Mouse (Mus musculus): ENCODE results near the gene Haao. TPM values are rescaled to one million over a fixed set of nuclear protein-coding genes. Genes with fewer than 3 reads are reported as not detected.

Gene Haao
- polyA plus RNA-seq (2012; rRNA removed) = 8.2 and 9.6 TPM in 2 replicates

GRCm38 (mm10) chr17:83847815-83848214 lies at the start of gene Haao:
Haao (minus strand) TSS chr17:83847963.
- Histone ChIP-seq H3K4me3 (replicated peaks; ENCODE audit: extremely low read depth, low read depth, low read length) (peak within 1 kb of the TSS; percentile 60), H3K4me1 (ENCODE audit: control insufficient read depth, insufficient read depth, low read length) (no peaks in the 10 kb centered on the region)
- WGBS = 62% methylated on average over 3 of the region's 3 CpGs
- no peak for DNase-seq
- no peak for TF ChIP-seq CTCF (IDR thresholded peaks at IDR 0.05; ENCODE audit: insufficient read depth, low read length)
- 0 out of 2 replicates have a peak, but pooled peaks have one; percentile 6 for TF ChIP-seq POLR2A (IDR thresholded peaks at IDR 0.05; ENCODE audit: borderline replicate concordance, extremely low read depth, low read depth, low read length)

- WGBS = 68% methylated on average over 8 of the region's 8 CpGs
- DNase-seq = no peak
- TF ChIP-seq CTCF (IDR thresholded peaks at IDR 0.05; ENCODE audit: insufficient read depth, low read length) (no peak), POLR2A (IDR thresholded peaks at IDR 0.05; ENCODE audit: borderline replicate concordance, extremely low read depth, low read depth, low read length) (no peak)
- Histone ChIP-seq H3K4me1 (ENCODE audit: control insufficient read depth, insufficient read depth, low read length) (peaks cover 3% of the 10 kb centered on the region; the same call in 1 of the 2 replicates), H3K4me3 (replicated peaks; ENCODE audit: extremely low read depth, low read depth, low read length) (no peak overlapping the region)
Observed at GRCm38 (mm10) chr17:83897361-83897799, 49.6 kb upstream of the Haao start.

GRCm38 (mm10) chr17:83896723-83897122 lies 49.0 kb upstream of the Haao start:
- 37% methylated on average over 10 of the region's 10 CpGs for WGBS
- H3K4me1 ChIP-seq (ENCODE audit: control insufficient read depth, insufficient read depth, low read length) = peaks cover 3% of the 10 kb centered on the region; the same call in 1 of the 2 replicates
- DNase-seq = no peak
- TF ChIP-seq CTCF (IDR thresholded peaks at IDR 0.05; ENCODE audit: insufficient read depth, low read length) (peak; percentile 70), POLR2A (IDR thresholded peaks at IDR 0.05; ENCODE audit: borderline replicate concordance, extremely low read depth, low read depth, low read length) (no peak)
- H3K4me3 ChIP-seq (replicated peaks; ENCODE audit: extremely low read depth, low read depth, low read length) = no peak overlapping the region

- TF ChIP-seq CTCF (IDR thresholded peaks at IDR 0.05; ENCODE audit: insufficient read depth, low read length) (no peak), POLR2A (IDR thresholded peaks at IDR 0.05; ENCODE audit: borderline replicate concordance, extremely low read depth, low read depth, low read length) (no peak)
- DNase-seq = no peak
- Histone ChIP-seq H3K4me3 (replicated peaks; ENCODE audit: extremely low read depth, low read depth, low read length) (no peak overlapping the region), H3K4me1 (ENCODE audit: control insufficient read depth, insufficient read depth, low read length) (peaks cover 7% of the 10 kb centered on the region)
- WGBS = 55% methylated on average over 8 of the region's 8 CpGs
Observed at GRCm38 (mm10) chr17:83895321-83895770, 47.6 kb upstream of the Haao start.

- peaks cover 16% of the 10 kb centered on the region for H3K4me1 ChIP-seq (ENCODE audit: control insufficient read depth, insufficient read depth, low read length)
- DNase-seq = no peak
- 77% methylated on average over 4 of the region's 4 CpGs for WGBS
- no peak overlapping the region for H3K4me3 ChIP-seq (replicated peaks; ENCODE audit: extremely low read depth, low read depth, low read length)
- TF ChIP-seq POLR2A (IDR thresholded peaks at IDR 0.05; ENCODE audit: borderline replicate concordance, extremely low read depth, low read depth, low read length) (no peak), CTCF (IDR thresholded peaks at IDR 0.05; ENCODE audit: insufficient read depth, low read length) (no peak)
Observed at GRCm38 (mm10) chr17:83893134-83893533, 45.4 kb upstream of the Haao start.

- TF ChIP-seq CTCF (IDR thresholded peaks at IDR 0.05; ENCODE audit: insufficient read depth, low read length) (no peak), POLR2A (IDR thresholded peaks at IDR 0.05; ENCODE audit: borderline replicate concordance, extremely low read depth, low read depth, low read length) (no peak)
- Histone ChIP-seq H3K4me1 (ENCODE audit: control insufficient read depth, insufficient read depth, low read length) (peaks cover 14% of the 10 kb centered on the region), H3K4me3 (replicated peaks; ENCODE audit: extremely low read depth, low read depth, low read length) (no peak overlapping the region)
- DNase-seq = no peak
- 79% methylated on average over 9 of the region's 9 CpGs for WGBS
Observed at GRCm38 (mm10) chr17:83891864-83892263, 44.1 kb upstream of the Haao start.

GRCm38 (mm10) chr17:83890373-83890696 lies 42.6 kb upstream of the Haao start:
- 52% methylated on average over 5 of the region's 5 CpGs for WGBS
- Histone ChIP-seq H3K4me3 (replicated peaks; ENCODE audit: extremely low read depth, low read depth, low read length) (no peak overlapping the region), H3K4me1 (ENCODE audit: control insufficient read depth, insufficient read depth, low read length) (peaks cover 14% of the 10 kb centered on the region)
- DNase-seq = no peak
- TF ChIP-seq CTCF (IDR thresholded peaks at IDR 0.05; ENCODE audit: insufficient read depth, low read length) (no peak), POLR2A (IDR thresholded peaks at IDR 0.05; ENCODE audit: borderline replicate concordance, extremely low read depth, low read depth, low read length) (no peak)

- no peak for TF ChIP-seq POLR2A (IDR thresholded peaks at IDR 0.05; ENCODE audit: borderline replicate concordance, extremely low read depth, low read depth, low read length)
- H3K4me1 ChIP-seq (ENCODE audit: control insufficient read depth, insufficient read depth, low read length) = peaks cover 14% of the 10 kb centered on the region
- peak; percentile 34 for DNase-seq
- no peak overlapping the region for H3K4me3 ChIP-seq (replicated peaks; ENCODE audit: extremely low read depth, low read depth, low read length)
- 33% methylated on average over 13 of the region's 13 CpGs for WGBS
Observed at GRCm38 (mm10) chr17:83889691-83890372, 42.1 kb upstream of the Haao start.

GRCm38 (mm10) chr17:83889329-83889690 lies 41.5 kb upstream of the Haao start:
- no peak overlapping the region for H3K4me3 ChIP-seq (replicated peaks; ENCODE audit: extremely low read depth, low read depth, low read length)
- TF ChIP-seq CTCF (IDR thresholded peaks at IDR 0.05; ENCODE audit: insufficient read depth, low read length) (no peak), POLR2A (IDR thresholded peaks at IDR 0.05; ENCODE audit: borderline replicate concordance, extremely low read depth, low read depth, low read length) (no peak)
- WGBS = 76% methylated on average over 5 of the region's 5 CpGs
- H3K4me1 ChIP-seq (ENCODE audit: control insufficient read depth, insufficient read depth, low read length) = peaks cover 14% of the 10 kb centered on the region
- no peak for DNase-seq

GRCm38 (mm10) chr17:83887241-83887640 lies 39.5 kb upstream of the Haao start:
- TF ChIP-seq POLR2A (IDR thresholded peaks at IDR 0.05; ENCODE audit: borderline replicate concordance, extremely low read depth, low read depth, low read length) = no peak
- no peak for TF ChIP-seq CTCF (IDR thresholded peaks at IDR 0.05; ENCODE audit: insufficient read depth, low read length)
- H3K4me3 ChIP-seq (replicated peaks; ENCODE audit: extremely low read depth, low read depth, low read length) = no peak overlapping the region
- no peak for DNase-seq
- whole genome bisulfite sequencing = 87% methylated on average over 5 of the region's 5 CpGs
- peaks cover 14% of the 10 kb centered on the region for H3K4me1 ChIP-seq (ENCODE audit: control insufficient read depth, insufficient read depth, low read length)
